Mouse (Mus musculus): ENCODE measurements at regions not wholly inside any gene's neighbourhood (a gene's known extent, or its start where the extent isn't known, plus 50 kb on each side); places are given as distances from the start of the nearest gene placed in this dataset.
"Not testable (repeated sequence)": the region's sequence is repeated elsewhere in the genome, so short reads cannot be mapped to it uniquely, and the experiment has no call there.

GRCm38 (mm10) chr17:13590240-13590837 lies 170.0 kb upstream of the Afdn start:
- not testable (repeated sequence) for H3K9me3 ChIP-seq (replicated peaks); H3K4me2 ChIP-seq (replicated peaks); H3K4me3 ChIP-seq; H3K4me1 ChIP-seq; H3K9ac ChIP-seq; H3K27ac ChIP-seq; ATAC-seq (ENCODE audit: low FRiP score); H3K36me3 ChIP-seq; H3K27me3 ChIP-seq
- WGBS, result 75% methylated on average over 1 of the region's 1 CpGs

All from hindbrain, embryonic 12.5 days (tissue).